Mouse (Mus musculus): ENCODE measurements around the gene Olfr1193. TPM values are rescaled to one million over a fixed set of nuclear protein-coding genes. Genes with fewer than 3 reads are reported as not detected.
"Not testable (repeated sequence)": the region's sequence is repeated elsewhere in the genome, so short reads cannot be mapped to it uniquely, and the experiment has no call there.

Olfr1193 gene
- not detected for total RNA-seq (2021)

DNA sequence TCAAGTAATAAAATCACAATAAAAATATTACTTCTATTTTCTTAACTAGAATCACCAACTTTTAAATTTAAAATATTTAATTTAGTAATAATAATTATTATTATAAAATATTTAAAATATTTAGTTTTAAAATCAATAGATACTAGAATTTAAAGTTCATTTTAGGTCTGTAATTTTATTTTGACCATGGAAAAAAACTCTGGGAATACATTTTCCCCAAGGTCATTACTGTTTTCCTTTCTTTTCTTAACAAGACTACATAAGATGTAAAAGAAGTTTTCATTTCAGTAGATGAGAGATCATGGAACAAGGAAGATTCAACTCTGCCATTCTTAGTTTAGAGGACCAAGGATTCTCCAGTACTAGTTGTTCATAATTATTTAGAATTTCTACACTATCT lies at the start of gene Olfr1193:
Gene Olfr1193 (plus strand): TSS at position 301 of the 400 bp plus-strand sequence.
- DNase-seq; intact Hi-C loops (cut with DNase I): not testable (repeated sequence)

DNA sequence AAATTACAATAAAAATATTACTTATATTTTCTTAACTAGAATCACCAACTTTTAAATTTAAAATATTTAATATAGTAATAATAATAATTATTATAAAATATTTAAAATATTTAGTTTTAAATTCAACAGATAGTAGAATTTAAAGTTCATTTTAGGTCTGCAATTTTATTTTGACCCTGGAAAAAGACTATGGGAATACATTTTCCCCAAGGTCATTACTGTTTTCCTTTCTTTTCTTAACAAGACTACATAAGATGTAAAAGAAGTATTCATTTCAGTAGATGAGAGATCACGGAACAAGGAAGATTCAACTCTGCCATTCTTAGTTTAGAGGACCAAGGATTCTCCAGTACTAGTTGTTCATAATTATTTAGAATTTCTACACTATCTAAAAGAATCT lies 35.2 kb upstream of the Olfr1193 start, which contains the start of gene Olfr1191-ps1:
Gene Olfr1191-ps1 (plus strand): TSS at position 301 of the 400 bp plus-strand sequence.
- intact Hi-C loops (cut with DNase I); DNase-seq: not testable (repeated sequence)

DNA sequence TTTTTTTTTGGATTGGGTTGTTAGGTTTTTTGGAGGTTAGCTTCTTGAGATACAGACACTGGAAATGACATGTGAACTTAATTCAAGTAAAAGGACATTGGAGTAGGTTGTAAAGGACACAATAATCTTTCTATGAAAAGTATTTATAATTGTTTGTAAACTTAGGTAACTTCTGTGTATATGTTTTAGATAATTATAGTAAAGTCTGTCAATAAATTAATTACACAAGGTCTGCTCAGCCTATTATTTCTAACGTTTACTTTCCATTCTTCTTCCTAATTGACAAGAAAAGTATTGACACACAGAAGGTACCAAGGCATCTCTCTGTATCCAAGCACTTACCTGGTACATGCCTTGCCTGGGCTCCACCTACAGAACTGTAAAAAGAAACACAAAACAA lies 27.2 kb upstream of the Olfr1193 start, which contains the start of gene Olfr1192-ps1:
Gene Olfr1192-ps1 (plus strand): TSS at position 301 of the 400 bp plus-strand sequence.
- DNase-seq = no peak
- intact Hi-C loops (cut with DNase I) = no loop called here

DNA sequence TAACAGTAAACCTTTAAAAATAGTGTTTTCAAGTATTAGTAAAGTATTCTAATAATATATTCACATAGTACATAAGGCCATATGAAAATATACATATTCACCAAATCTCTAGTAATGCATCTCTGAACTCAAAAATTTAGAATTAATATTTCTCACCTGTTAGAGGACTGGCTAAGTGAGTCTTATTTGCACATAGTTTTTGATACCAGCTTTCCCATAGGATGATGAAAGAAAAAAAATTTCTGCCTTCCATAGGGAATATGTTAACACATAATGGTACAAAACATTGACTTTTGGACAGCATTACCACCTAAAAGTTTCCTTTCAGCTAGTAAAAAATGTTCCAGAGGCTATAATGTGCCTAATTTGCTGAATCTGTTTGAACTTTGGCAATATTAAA lies 13.7 kb downstream of the Olfr1193 start, which contains the start of gene Olfr1195:
Gene Olfr1195 (minus strand): TSS at position 101 of the 400 bp plus-strand sequence.
- intact Hi-C loops (cut with DNase I) = no loop called here
- no peak for DNase-seq

- intact Hi-C loops (cut with DNase I) = no loop called here
- no peak for DNase-seq
These were observed 29.1 kb downstream of the Olfr1193 start, which contains the start of gene Olfr1196 for GRCm38 (mm10) chr2:88704497-88704896. TSS of gene Olfr1196 (minus strand) at chr2:88704597.

Other genes with a start within 250 kb of the Olfr1193 start
- not detected for gene Olfr1181, start 249.5 kb upstream of the Olfr1193 start, total RNA-seq (2021)
- not detected for gene Gm13757, start 226.5 kb upstream of the Olfr1193 start, total RNA-seq (2021)
- gene Olfr1183, start 220.8 kb upstream of the Olfr1193 start, total RNA-seq (2021) = not detected
- gene Olfr1184, start 192.0 kb upstream of the Olfr1193 start, total RNA-seq (2021) = not detected
- not detected for gene Olfr1185-ps1, start 182.3 kb upstream of the Olfr1193 start, total RNA-seq (2021)
- not detected for gene Olfr1186, start 157.1 kb upstream of the Olfr1193 start, total RNA-seq (2021)
- gene Olfr1188, start 118.7 kb upstream of the Olfr1193 start, total RNA-seq (2021) = not detected
- gene Olfr1189, start 89.2 kb upstream of the Olfr1193 start, total RNA-seq (2021) = not detected
- gene Olfr1191-ps1, start 35.1 kb upstream of the Olfr1193 start, total RNA-seq (2021) = not detected
- not detected for gene Olfr1192-ps1, start 27.1 kb upstream of the Olfr1193 start, total RNA-seq (2021)
- not detected for gene Olfr1195, start 13.6 kb downstream of the Olfr1193 start, total RNA-seq (2021)
- gene Olfr1196, start 29.0 kb downstream of the Olfr1193 start, total RNA-seq (2021) = not detected
- not detected for gene Olfr1197, start 56.7 kb downstream of the Olfr1193 start, total RNA-seq (2021)
- gene Olfr1198, start 75.7 kb downstream of the Olfr1193 start, total RNA-seq (2021) = not detected
- not detected for gene Olfr1199, start 84.8 kb downstream of the Olfr1193 start, total RNA-seq (2021)
- not detected for gene Olfr1200, start 94.9 kb downstream of the Olfr1193 start, total RNA-seq (2021)
- not detected for gene Olfr1201, start 117.4 kb downstream of the Olfr1193 start, total RNA-seq (2021)
- not detected for gene Olfr1202, start 138.9 kb downstream of the Olfr1193 start, total RNA-seq (2021)
- not detected for gene Olfr1205, start 154.1 kb downstream of the Olfr1193 start, total RNA-seq (2021)
- not detected for gene Olfr1204, start 173.7 kb downstream of the Olfr1193 start, total RNA-seq (2021)
- not detected for gene Olfr1206, start 187.6 kb downstream of the Olfr1193 start, total RNA-seq (2021)
- not detected for gene Olfr1208, start 226.7 kb downstream of the Olfr1193 start, total RNA-seq (2021)
- not detected for gene Olfr1209, start 239.5 kb downstream of the Olfr1193 start, total RNA-seq (2021)

All from heart, postnatal 36 days (tissue).